Mouse (Mus musculus) liver, postnatal 0 days (tissue): ENCODE results near the gene Enpp4. TPM values are rescaled to one million over a fixed set of nuclear protein-coding genes. Genes with fewer than 3 reads are reported as not detected.

Source experiments
- ATAC-seq: fragments of 200-750 bp; cut with Nextera tagmentation; 2 replicates; pipeline ENCODE4 v1.8.0; 2017; ENCODE audit warnings: mild to moderate bottlenecking, moderate library complexity
- DNase-seq: peaks from one replicate; pipeline ENCODE4 v3.0.0-alpha.2; 2016
- H3K27ac ChIP-seq: fragments of 300-500 bp; sonication (generic); 2 replicates; pipeline ENCODE4 v1.5.1; 2014; ENCODE audit warnings: antibody characterized with exemption, moderate library complexity, mild to moderate bottlenecking, low read depth
- H3K27me3 ChIP-seq: fragments of 300-500 bp; sonication (generic); 2 replicates; pipeline ENCODE4 v1.6.1; 2014; ENCODE audit warnings: low read length, control low read depth, mixed read lengths; ENCODE audit not compliant: insufficient read depth
- H3K36me3 ChIP-seq: fragments of 300-500 bp; sonication (generic); replicated peaks from 2 replicates; pipeline ENCODE4 v1.6.1; 2014; ENCODE audit warnings: mild to moderate bottlenecking, control low read depth, low read length, moderate library complexity, mixed read lengths; ENCODE audit not compliant: insufficient read depth
- H3K4me1 ChIP-seq: fragments of 300-500 bp; sonication (generic); 2 replicates; pipeline ENCODE4 v1.6.1; 2014; ENCODE audit warnings: antibody characterized with exemption, mild to moderate bottlenecking, control low read depth; ENCODE audit not compliant: insufficient read depth
- H3K4me2 ChIP-seq: fragments of 300-500 bp; sonication (generic); 2 replicates; pipeline ENCODE4 v1.6.1; 2014; ENCODE audit warnings: low read depth, mild to moderate bottlenecking, low read length, moderate library complexity, mixed read lengths
- H3K4me3 ChIP-seq: fragments of 300-500 bp; sonication (generic); 2 replicates; pipeline ENCODE4 v1.5.1; 2014; ENCODE audit warnings: low read depth, low read length
- H3K9ac ChIP-seq: fragments of 300-500 bp; sonication (generic); replicated peaks from 2 replicates; pipeline ENCODE4 v1.6.1; 2014; ENCODE audit warnings: mild to moderate bottlenecking, moderate library complexity
- H3K9me3 ChIP-seq: fragments of 300-500 bp; sonication (generic); 2 replicates; pipeline ENCODE4 v1.6.1; 2016; ENCODE audit warnings: mild to moderate bottlenecking, control low read depth, low read length, mixed read lengths
- CTCF ChIP-seq: sonication (generic); IDR thresholded peaks from 2 replicates; pipeline ENCODE4 v1.5.1; 2016; ENCODE audit warnings: antibody characterized with exemption, low read depth
- EP300 ChIP-seq: IDR thresholded peaks from 2 replicates; pipeline ENCODE4 v1.6.1; 2016; ENCODE audit warnings: antibody characterized with exemption, low read depth, mild to moderate bottlenecking
- WGBS: fragments of 180-500 bp; shearing (Covaris S2); extraction: QIAGEN DNeasy Blood & Tissue Kit; methylation state at CpG from one replicate; pipeline ENCODE4 v1.1.7; 2014; ENCODE audit not compliant: insufficient replicate concordance; 5-methylcytosine and 5-hydroxymethylcytosine counted together
- polyA plus RNA-seq: library from polyadenylated mRNA; unstranded; fragments of >200 nt; fragmentation: Nextera tagmentation; extraction: Ambion mirVana; gene quantifications from 2 replicates; pipeline ENCODE4 v1.2.1, GENCODE M21; 2015

The Enpp4 gene
- polyA plus RNA-seq, 1 experiment from 2014 or later, result 5.8 TPM

DNA sequence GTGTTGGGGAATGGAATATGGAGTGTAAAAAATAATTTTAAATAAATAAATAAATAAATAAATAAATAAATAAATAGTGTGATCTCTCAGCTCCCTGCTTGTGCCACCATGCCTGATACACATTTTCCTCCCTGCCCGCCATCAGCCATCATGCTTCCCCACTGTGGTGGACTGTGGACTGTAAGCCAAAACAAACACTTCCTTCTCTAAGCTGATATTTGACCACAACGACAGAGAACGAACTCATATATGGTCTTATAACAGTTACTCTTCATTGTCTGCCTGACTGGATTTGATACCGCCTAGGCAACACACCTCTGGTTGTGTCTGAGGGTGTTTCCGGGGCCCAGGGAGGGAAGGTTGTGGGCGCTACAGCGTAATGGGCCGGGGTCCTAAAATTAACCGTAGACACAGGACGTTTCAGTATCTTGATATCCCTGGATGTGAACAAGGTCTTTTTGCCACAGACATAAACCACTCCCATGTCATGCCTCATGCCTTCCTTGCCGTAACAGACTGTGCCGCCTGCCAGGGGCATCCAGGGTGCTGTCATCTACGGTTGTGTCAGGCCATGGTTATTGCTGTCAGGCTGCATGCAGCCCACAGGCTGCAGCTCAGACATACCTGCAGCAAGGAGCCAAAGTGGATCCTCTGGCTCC lies 23.6 kb upstream of the Enpp4 start:
- peaks cover 2% of the 10 kb centered on the region; the same call in 1 of the 2 replicates for H3K4me1 ChIP-seq

DNA sequence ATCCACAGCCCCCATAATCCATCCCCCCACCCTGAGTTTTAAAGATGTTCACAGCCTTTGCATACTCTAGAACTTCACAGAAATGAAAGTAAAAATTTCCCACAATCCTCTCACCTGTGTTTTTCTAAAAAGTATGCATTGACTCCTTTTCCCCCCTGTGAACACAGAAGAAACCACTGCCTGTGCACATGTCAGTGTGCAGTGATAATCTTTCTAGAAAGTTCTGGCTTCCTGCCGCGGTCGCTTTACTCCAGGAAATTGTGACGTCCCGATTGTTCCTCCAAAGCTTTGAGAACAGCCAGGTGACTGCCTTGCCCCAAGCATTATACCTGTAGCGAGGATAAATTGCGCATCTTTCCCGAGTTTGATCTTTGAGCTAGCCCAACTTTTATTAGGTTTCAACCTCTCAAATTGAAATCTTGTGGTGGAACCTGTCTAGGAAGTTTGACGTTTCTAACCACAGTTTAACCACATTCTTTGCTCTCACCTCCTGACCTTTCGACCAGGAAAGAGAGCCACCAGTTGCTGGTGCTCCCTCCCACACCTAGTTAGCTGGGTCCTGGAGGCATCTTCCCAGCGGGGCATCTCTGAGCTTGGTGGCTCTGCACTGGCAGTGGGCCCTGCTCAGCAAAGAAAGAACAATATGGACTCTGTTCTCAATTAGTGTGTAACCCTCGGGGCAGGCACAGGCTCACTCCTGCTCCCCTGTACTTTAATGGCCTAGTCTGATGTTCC lies 15.9 kb upstream of the Enpp4 start:
- Histone ChIP-seq H3K4me2 (no peak overlapping the region), H3K4me3 (no peak overlapping the region), H3K27ac (no peak overlapping the region), H3K9me3 (no peaks in the 10 kb centered on the region), H3K9ac (no peak overlapping the region), H3K27me3 (no peaks in the 10 kb centered on the region), H3K36me3 (no peaks in the 10 kb centered on the region), H3K4me1 (peaks cover 4% of the 10 kb centered on the region; the same call in 1 of the 2 replicates)
- WGBS, result 43% methylated on average over 12 of the region's 12 CpGs
- DNase-seq, result no peak
- ATAC-seq, result no peak
- TF ChIP-seq EP300 (no peak), CTCF (no peak)

More for the DNA sequence above, 23.6 kb upstream of the Enpp4 start:
- ATAC-seq (no peak), DNase-seq (no peak)
- no peaks in the 10 kb centered on the region for H3K36me3 ChIP-seq
- 63% methylated on average over 13 of the region's 13 CpGs for WGBS
- H3K4me2 ChIP-seq, result no peak overlapping the region
- H3K9me3 ChIP-seq, result peaks cover 3% of the 10 kb centered on the region; the same call in 1 of the 2 replicates
- H3K27me3 ChIP-seq, result no peaks in the 10 kb centered on the region
- no peak for TF ChIP-seq EP300
- no peak for TF ChIP-seq CTCF
- H3K27ac ChIP-seq, result no peak overlapping the region
- no peak overlapping the region for H3K4me3 ChIP-seq
- H3K9ac ChIP-seq, result no peak overlapping the region

DNA sequence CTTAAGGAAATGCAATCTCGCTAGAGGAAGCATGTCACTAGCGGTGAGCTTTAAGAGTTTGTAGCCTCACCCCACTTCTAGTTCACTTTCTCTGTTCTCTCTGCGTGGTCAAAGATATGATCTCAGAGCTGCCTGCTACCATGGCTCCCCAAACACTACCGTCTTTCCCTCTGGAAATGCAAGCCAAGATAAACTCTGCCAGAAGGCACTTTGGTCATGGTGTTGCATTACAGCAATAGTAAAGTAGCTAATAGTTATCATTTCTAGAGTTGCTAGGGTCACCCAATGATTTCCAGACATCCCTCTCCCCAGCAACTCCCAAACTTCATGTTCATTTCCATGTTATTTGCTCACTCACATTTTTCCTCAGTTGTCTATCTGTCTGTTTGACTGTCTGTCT lies 12.6 kb upstream of the Enpp4 start:
- 64% methylated on average over 4 of the region's 4 CpGs for WGBS
- H3K36me3 ChIP-seq, result no peaks in the 10 kb centered on the region
- no peak overlapping the region for H3K9ac ChIP-seq
- no peak for TF ChIP-seq CTCF
- TF ChIP-seq EP300, result no peak
- ATAC-seq (no peak), DNase-seq (no peak)
- H3K4me3 ChIP-seq, result no peak overlapping the region
- no peaks in the 10 kb centered on the region for H3K9me3 ChIP-seq
- H3K27me3 ChIP-seq, result no peaks in the 10 kb centered on the region
- peaks cover 4% of the 10 kb centered on the region; the same call in 1 of the 2 replicates for H3K4me1 ChIP-seq
- H3K4me2 ChIP-seq, result no peak overlapping the region
- H3K27ac ChIP-seq, result no peak overlapping the region

DNA sequence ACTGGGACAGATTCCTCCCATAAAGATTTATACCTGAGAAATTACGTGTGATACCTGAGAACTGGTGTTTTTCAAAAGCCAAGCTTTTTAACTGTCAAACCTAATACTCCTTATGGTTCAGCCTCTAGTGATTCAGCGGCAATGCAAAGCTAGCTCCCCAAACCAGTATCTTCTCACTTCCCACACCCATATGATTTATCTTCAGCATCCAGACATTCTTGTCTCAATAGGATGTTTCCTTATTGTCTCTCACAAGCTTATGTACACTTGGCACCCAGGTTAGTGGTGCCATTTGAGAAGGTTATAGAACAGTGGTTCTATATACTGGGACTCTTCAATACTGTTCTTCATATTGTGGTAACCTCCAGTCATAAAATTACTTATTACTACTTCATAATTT lies 12.1 kb upstream of the Enpp4 start:
- H3K4me2 ChIP-seq, result no peak overlapping the region
- 61% methylated on average over 2 of the region's 2 CpGs for WGBS
- DNase-seq, result no peak
- H3K9ac ChIP-seq, result no peak overlapping the region
- H3K27me3 ChIP-seq, result no peaks in the 10 kb centered on the region
- peaks cover 4% of the 10 kb centered on the region; the same call in 1 of the 2 replicates for H3K4me1 ChIP-seq
- no peak overlapping the region for H3K4me3 ChIP-seq
- no peaks in the 10 kb centered on the region for H3K36me3 ChIP-seq
- ATAC-seq, result no peak
- TF ChIP-seq CTCF (no peak), EP300 (no peak)
- H3K9me3 ChIP-seq, result no peaks in the 10 kb centered on the region
- H3K27ac ChIP-seq, result no peak overlapping the region

DNA sequence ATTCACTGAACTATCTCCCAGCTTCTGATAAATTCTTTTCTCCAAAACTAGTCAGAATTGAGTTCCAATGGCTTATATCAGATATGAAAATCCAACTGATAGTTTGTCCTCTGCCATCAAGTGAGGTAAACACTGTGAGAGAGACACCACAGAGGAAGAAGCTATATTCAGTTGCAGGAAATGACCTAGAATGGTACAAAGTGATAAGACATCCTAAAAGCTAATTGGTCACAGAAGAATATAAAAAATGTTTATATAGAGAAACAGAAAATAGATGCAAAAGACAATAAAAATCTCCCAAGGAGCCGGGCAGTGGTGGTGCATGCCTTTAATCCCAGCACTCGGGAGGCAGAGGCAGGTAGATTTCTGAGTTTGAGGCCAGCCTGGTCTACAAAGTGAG lies 11.0 kb upstream of the Enpp4 start:
- Histone ChIP-seq H3K4me2 (no peak overlapping the region), H3K27ac (no peak overlapping the region), H3K4me1 (peaks cover 4% of the 10 kb centered on the region; the same call in 1 of the 2 replicates), H3K9ac (no peak overlapping the region), H3K36me3 (no peaks in the 10 kb centered on the region), H3K27me3 (no peaks in the 10 kb centered on the region), H3K9me3 (no peaks in the 10 kb centered on the region), H3K4me3 (no peak overlapping the region)
- ATAC-seq (no peak), DNase-seq (no peak)
- WGBS, result 48% methylated on average over 2 of the region's 2 CpGs
- TF ChIP-seq EP300 (no peak), CTCF (no peak)

DNA sequence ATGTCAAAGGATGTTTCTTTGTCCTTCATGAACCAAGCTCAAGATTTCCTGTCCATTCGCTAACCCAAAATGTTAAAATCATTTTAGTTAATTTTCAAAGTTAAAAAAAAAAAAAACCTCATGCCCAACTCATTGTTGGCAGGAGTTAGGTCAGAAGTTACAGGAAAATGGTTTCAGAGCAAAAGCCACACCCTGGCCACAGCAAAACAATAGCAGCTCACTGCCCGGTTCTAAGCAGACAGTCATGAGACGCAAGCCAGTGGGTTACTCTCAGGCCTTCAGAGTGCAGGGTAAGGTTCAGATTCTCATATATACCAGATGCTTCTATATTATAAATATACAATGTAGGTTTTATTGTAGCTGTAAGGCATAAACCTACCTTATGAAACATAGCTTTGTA lies 2.7 kb upstream of the Enpp4 start:
- H3K36me3 ChIP-seq, result no peaks in the 10 kb centered on the region
- H3K27ac ChIP-seq, result no peak overlapping the region
- ATAC-seq, result no peak
- H3K27me3 ChIP-seq, result no peaks in the 10 kb centered on the region
- 68% methylated on average over 3 of the region's 3 CpGs for WGBS
- no peak overlapping the region for H3K4me2 ChIP-seq
- H3K9ac ChIP-seq, result no peak overlapping the region
- no peaks in the 10 kb centered on the region for H3K9me3 ChIP-seq
- TF ChIP-seq CTCF (no peak), EP300 (no peak)
- no peak overlapping the region for H3K4me3 ChIP-seq
- DNase-seq, result no peak
- H3K4me1 ChIP-seq, result 0 out of 2 replicates have a peak, but pooled peaks cover 9% of the 10 kb centered on the region
